Comparison of ENCODE assay signal across 23 mouse cellular contexts in the genomic region with DNA sequence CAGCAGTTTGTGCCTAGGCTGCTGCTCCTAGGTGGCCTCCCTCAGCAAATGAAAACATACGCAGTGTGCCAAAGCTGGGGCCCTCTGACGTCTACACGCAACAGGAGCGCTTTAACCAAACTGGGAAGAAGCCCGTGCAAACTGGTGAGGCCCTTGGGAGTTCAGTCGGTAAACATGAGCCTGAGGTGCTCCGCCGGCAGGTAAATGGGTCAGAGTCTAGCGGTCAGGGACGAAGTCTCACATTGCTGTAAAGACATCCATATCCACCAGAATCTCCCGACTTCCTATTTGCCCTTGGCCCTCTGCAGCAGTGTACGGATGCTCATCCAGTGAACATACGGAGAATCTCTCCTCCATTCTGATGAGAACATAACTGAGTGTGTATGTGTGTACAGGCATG. TPM values are rescaled to one million over a fixed set of nuclear protein-coding genes. Genes with fewer than 3 reads are reported as not detected.
DNase-seq lines count a peak whose midpoint lies in the region; ATAC-seq and TF ChIP-seq lines count a peak whose summit lies in the region.
"Had no signal": no experiment of that assay in that cellular context is flagged by ENCODE, and none has a peak within 500 bp of the region (broad histone marks: within the 10 kb centered on the region; RNA-seq: fewer than 3 reads in every experiment).

No protein-coding gene starts in this region.

- peak; percentile 21; the same call in 1 of the 2 replicates for ATAC-seq in intestine, embryonic 16.5 days
- ATAC-seq in intestine, embryonic 15.5 days = no peak
- ATAC-seq in liver, embryonic 12.5 days = no peak
- peak; percentile 22; the same call in 1 of the 2 replicates for ATAC-seq in liver, postnatal 0 days
- ATAC-seq in liver, embryonic 11.5 days (replicated peaks; ENCODE audit: low FRiP score) = no peak; the same call in 1 of the 2 replicates
- ATAC-seq: activated CD4-positive, CD25-positive, alpha-beta regulatory T cell, adult 4 months; CD4-positive, CD25-positive, alpha-beta regulatory T cell, adult 4 months; forebrain, embryonic 13.5 days; forebrain, embryonic 15.5 days; Patski had no signal

- no peak for TF ChIP-seq EP300 in liver, postnatal 0 days (IDR thresholded peaks at IDR 0.05; ENCODE audit: low read depth)

- H3K9me3 ChIP-seq in intestine, embryonic 16.5 days (ENCODE audit: control insufficient read depth, low read length) = no peaks in the 10 kb centered on the region
- H3K9me3 ChIP-seq in intestine, embryonic 15.5 days = no peaks in the 10 kb centered on the region
- H3K9me3 ChIP-seq in liver, embryonic 12.5 days (replicated peaks) = no peaks in the 10 kb centered on the region
- H3K9me3 ChIP-seq in liver, postnatal 0 days (ENCODE audit: low read length) = no peaks in the 10 kb centered on the region
- no peaks in the 10 kb centered on the region for H3K9me3 ChIP-seq in liver, embryonic 11.5 days (ENCODE audit: control insufficient read depth, low read length)
- H3K9me3 ChIP-seq: embryonic facial prominence, embryonic 10.5 days; embryonic facial prominence, embryonic 12.5 days; forebrain, embryonic 13.5 days; forebrain, embryonic 15.5 days had no signal

- WGBS in intestine, embryonic 16.5 days = 56% methylated on average over 13 of the region's 13 CpGs
- WGBS in intestine, embryonic 15.5 days = 52% methylated on average over 13 of the region's 13 CpGs
- 22% methylated on average over 13 of the region's 13 CpGs for WGBS in liver, adult 2 months
- WGBS in liver, embryonic 12.5 days (ENCODE audit: insufficient replicate concordance) = 64% methylated on average over 13 of the region's 13 CpGs
- 58% methylated on average over 13 of the region's 13 CpGs for WGBS in liver, postnatal 0 days (ENCODE audit: insufficient replicate concordance)
- 63% methylated on average over 13 of the region's 13 CpGs for WGBS in liver, embryonic 11.5 days

- no peak overlapping the region for H3K27ac ChIP-seq in intestine, embryonic 16.5 days (ENCODE audit: low read length)
- no peak overlapping the region for H3K27ac ChIP-seq in intestine, embryonic 15.5 days
- H3K27ac ChIP-seq in liver, adult 2 months (replicated peaks; ENCODE audit: insufficient read depth, low read depth, low read length) = no peak overlapping the region; the same call in 1 of the 2 replicates
- no peak overlapping the region for H3K27ac ChIP-seq in liver, embryonic 12.5 days
- no peak overlapping the region for H3K27ac ChIP-seq in liver, postnatal 0 days (ENCODE audit: low read depth)
- H3K27ac ChIP-seq in liver, embryonic 11.5 days (ENCODE audit: low read depth, low read length) = no peak overlapping the region
- H3K27ac ChIP-seq: embryonic facial prominence, embryonic 10.5 days; embryonic facial prominence, embryonic 12.5 days; forebrain, embryonic 13.5 days; forebrain, embryonic 15.5 days had no signal

- H3K4me2 ChIP-seq in intestine, embryonic 16.5 days (ENCODE audit: low read depth, low read length) = no peak overlapping the region
- no peak overlapping the region; the same call in 1 of the 2 replicates for H3K4me2 ChIP-seq in intestine, embryonic 15.5 days (replicated peaks)
- no peak overlapping the region for H3K4me2 ChIP-seq in liver, embryonic 12.5 days
- H3K4me2 ChIP-seq in liver, postnatal 0 days (ENCODE audit: low read depth, low read length) = no peak overlapping the region
- H3K4me2 ChIP-seq in liver, embryonic 11.5 days = no peak overlapping the region
- H3K4me2 ChIP-seq: embryonic facial prominence, embryonic 12.5 days; forebrain, embryonic 13.5 days; forebrain, embryonic 15.5 days had no signal

- H3K79me2 ChIP-seq in liver, adult 2 months (ENCODE audit: control insufficient read depth, insufficient read depth, low read length) = no peaks in the 10 kb centered on the region

- H3K4me1 ChIP-seq in intestine, embryonic 16.5 days (ENCODE audit: control insufficient read depth, insufficient read depth, low read length) = peaks cover 11% of the 10 kb centered on the region
- H3K4me1 ChIP-seq in intestine, embryonic 15.5 days (replicated peaks) = peaks cover 9% of the 10 kb centered on the region
- H3K4me1 ChIP-seq in liver, adult 2 months (ENCODE audit: control insufficient read depth, insufficient read depth, low read length) = peaks cover 20% of the 10 kb centered on the region
- peaks cover 17% of the 10 kb centered on the region for H3K4me1 ChIP-seq in liver, embryonic 12.5 days
- peaks cover 24% of the 10 kb centered on the region for H3K4me1 ChIP-seq in liver, postnatal 0 days (ENCODE audit: insufficient read depth)
- peaks cover 4% of the 10 kb centered on the region for H3K4me1 ChIP-seq in liver, embryonic 11.5 days (replicated peaks; ENCODE audit: control insufficient read depth, insufficient read depth, low read length)

- H3K27me3 ChIP-seq in intestine, embryonic 16.5 days (replicated peaks; ENCODE audit: control insufficient read depth, insufficient read depth, low read length) = peaks cover 13% of the 10 kb centered on the region
- H3K27me3 ChIP-seq in intestine, embryonic 15.5 days (replicated peaks) = peaks cover 9% of the 10 kb centered on the region
- no peaks in the 10 kb centered on the region for H3K27me3 ChIP-seq in liver, adult 2 months (ENCODE audit: control insufficient read depth, insufficient read depth, low read length)
- peaks cover 38% of the 10 kb centered on the region for H3K27me3 ChIP-seq in liver, embryonic 12.5 days (replicated peaks)
- peaks cover 19% of the 10 kb centered on the region for H3K27me3 ChIP-seq in liver, postnatal 0 days (ENCODE audit: insufficient read depth, low read length)
- peaks cover 24% of the 10 kb centered on the region for H3K27me3 ChIP-seq in liver, embryonic 11.5 days (replicated peaks; ENCODE audit: control insufficient read depth, insufficient read depth, low read length)

- peak; percentile 82 for DNase-seq in liver, adult 2 months (ENCODE audit: extremely low read depth, low read depth, low spot score)
- DNase-seq in liver, postnatal 0 days = no peak
- DNase-seq in liver, embryonic 11.5 days (ENCODE audit: low spot score) = no peak
- DNase-seq: adrenal gland, adult 8-10 months; adrenal gland, postnatal 14 days; adrenal gland, postnatal 36 days; B cell, adult 2 months; cerebellum, adult 11-12 months; cerebellum, adult 2 months; cerebellum, adult 9-10 months; cerebellum, postnatal 10 days; cerebellum, postnatal 25 days had no signal

- H3K4me3 ChIP-seq in intestine, embryonic 16.5 days (ENCODE audit: low read length) = no peak overlapping the region
- H3K4me3 ChIP-seq in intestine, embryonic 15.5 days (replicated peaks) = no peak overlapping the region
- H3K4me3 ChIP-seq in liver, adult 2 months (ENCODE audit: insufficient read depth, low read depth, low read length) = no peak overlapping the region
- no peak overlapping the region for H3K4me3 ChIP-seq in liver, embryonic 12.5 days
- H3K4me3 ChIP-seq in liver, postnatal 0 days (ENCODE audit: low read depth, low read length) = no peak overlapping the region
- H3K4me3 ChIP-seq in liver, embryonic 11.5 days (ENCODE audit: low read depth, low read length) = no peak overlapping the region
- H3K4me3 ChIP-seq: embryonic facial prominence, embryonic 10.5 days; embryonic facial prominence, embryonic 12.5 days; forebrain, embryonic 13.5 days; forebrain, embryonic 15.5 days had no signal

- no peaks in the 10 kb centered on the region for H3K36me3 ChIP-seq in intestine, embryonic 16.5 days (ENCODE audit: control insufficient read depth, insufficient read depth, low read length)
- H3K36me3 ChIP-seq in intestine, embryonic 15.5 days = no peaks in the 10 kb centered on the region
- no peaks in the 10 kb centered on the region for H3K36me3 ChIP-seq in liver, adult 2 months (ENCODE audit: control insufficient read depth, insufficient read depth, low read length)
- no peaks in the 10 kb centered on the region for H3K36me3 ChIP-seq in liver, embryonic 12.5 days
- H3K36me3 ChIP-seq in liver, postnatal 0 days (replicated peaks; ENCODE audit: insufficient read depth, low read length) = no peaks in the 10 kb centered on the region
- H3K36me3 ChIP-seq in liver, embryonic 11.5 days (ENCODE audit: control insufficient read depth, insufficient read depth, low read length) = no peaks in the 10 kb centered on the region
- H3K36me3 ChIP-seq: embryonic facial prominence, embryonic 12.5 days; forebrain, embryonic 15.5 days; G1E had no signal

- no peak for TF ChIP-seq CTCF in liver, adult 2 months (IDR thresholded peaks at IDR 0.05; ENCODE audit: low read depth, low read length)
- no peak for TF ChIP-seq CTCF in liver, postnatal 0 days (IDR thresholded peaks at IDR 0.05; ENCODE audit: low read depth)

- H3K9ac ChIP-seq in intestine, embryonic 16.5 days (ENCODE audit: low read depth, low read length) = no peak overlapping the region
- H3K9ac ChIP-seq in intestine, embryonic 15.5 days = no peak overlapping the region
- H3K9ac ChIP-seq in liver, adult 2 months (ENCODE audit: low read depth, low read length) = no peak overlapping the region
- H3K9ac ChIP-seq in liver, embryonic 12.5 days = no peak overlapping the region
- no peak overlapping the region for H3K9ac ChIP-seq in liver, postnatal 0 days (replicated peaks)
- no peak overlapping the region for H3K9ac ChIP-seq in liver, embryonic 11.5 days (ENCODE audit: low read depth, low read length)
- H3K9ac ChIP-seq: embryonic facial prominence, embryonic 12.5 days; forebrain, embryonic 13.5 days; forebrain, embryonic 15.5 days had no signal

- no peak for TF ChIP-seq POLR2A in liver, adult 2 months (IDR thresholded peaks at IDR 0.05; ENCODE audit: extremely low read depth, insufficient read depth, low read length)

RNA-seq across cellular contexts. Expression of a gene that starts 5.0 kb away (rescaled TPM):
- polyA plus RNA-seq in intestine, embryonic 16.5 days (2015; fragmentation: Nextera tagmentation; extraction: Ambion mirVana) = 2.8 and 2.9 TPM in 2 replicates
- polyA plus RNA-seq in intestine, embryonic 15.5 days (2015; fragmentation: Nextera tagmentation; extraction: Ambion mirVana) = 3.9 and 4.3 TPM in 2 replicates
- total RNA-seq in liver, adult 2 months (2014; rRNA removed) = 2.8 and 5.4 TPM in 2 replicates
- polyA plus RNA-seq in liver, adult 2 months (2012; rRNA removed) = 17.4 and 40.4 TPM in 2 replicates
- 2.9 and 3.2 TPM in 2 replicates for polyA plus RNA-seq in liver, embryonic 12.5 days (2016; fragmentation: Nextera tagmentation; extraction: Ambion mirVana)
- polyA plus RNA-seq in liver, postnatal 0 days (2015; fragmentation: Nextera tagmentation; extraction: Ambion mirVana) = 3.7 and 5.6 TPM in 2 replicates
- polyA plus RNA-seq in liver, embryonic 11.5 days (2014; fragmentation: Nextera tagmentation; extraction: Ambion mirVana) = 3.6 and 3.8 TPM in 2 replicates
- total RNA-seq: G1E had no signal
- polyA plus RNA-seq: G1E had no signal

RNA-seq across cellular contexts. Expression of a gene that starts 24.7 kb away (rescaled TPM):
- polyA plus RNA-seq in intestine, embryonic 16.5 days (2015; fragmentation: Nextera tagmentation; extraction: Ambion mirVana) = 15.2 and 17.1 TPM in 2 replicates
- polyA plus RNA-seq in intestine, embryonic 15.5 days (2015; fragmentation: Nextera tagmentation; extraction: Ambion mirVana) = 19.7 and 20.9 TPM in 2 replicates
- total RNA-seq in liver, adult 2 months (2014; rRNA removed) = 1.7 and 2.6 TPM in 2 replicates
- polyA plus RNA-seq in liver, adult 2 months (2012; rRNA removed) = 4.2 and 6.8 TPM in 2 replicates
- polyA plus RNA-seq in liver, embryonic 12.5 days (2016; fragmentation: Nextera tagmentation; extraction: Ambion mirVana) = 13.3 TPM in 2 replicates
- polyA plus RNA-seq in liver, postnatal 0 days (2015; fragmentation: Nextera tagmentation; extraction: Ambion mirVana) = 4.5 and 5.2 TPM in 2 replicates
- 17.9 and 23.3 TPM in 2 replicates for polyA plus RNA-seq in liver, embryonic 11.5 days (2014; fragmentation: Nextera tagmentation; extraction: Ambion mirVana)

RNA-seq across cellular contexts. Expression of a gene that starts 24.9 kb away (rescaled TPM):
- polyA plus RNA-seq in intestine, embryonic 16.5 days (2015; fragmentation: Nextera tagmentation; extraction: Ambion mirVana) = 34.7 and 35.0 TPM in 2 replicates
- polyA plus RNA-seq in intestine, embryonic 15.5 days (2015; fragmentation: Nextera tagmentation; extraction: Ambion mirVana) = 42.7 and 42.8 TPM in 2 replicates
- total RNA-seq in liver, adult 2 months (2014; rRNA removed) = 24.8 and 26.3 TPM in 2 replicates
- polyA plus RNA-seq in liver, adult 2 months (2012; rRNA removed) = 11.8 and 12.3 TPM in 2 replicates
- 32.4 and 35.4 TPM in 2 replicates for polyA plus RNA-seq in liver, embryonic 12.5 days (2016; fragmentation: Nextera tagmentation; extraction: Ambion mirVana)
- polyA plus RNA-seq in liver, postnatal 0 days (2015; fragmentation: Nextera tagmentation; extraction: Ambion mirVana) = 11.5 and 14.0 TPM in 2 replicates
- 49.8 and 51.9 TPM in 2 replicates for polyA plus RNA-seq in liver, embryonic 11.5 days (2014; fragmentation: Nextera tagmentation; extraction: Ambion mirVana)

RNA-seq across cellular contexts. Expression of a gene that starts 46.2 kb away (rescaled TPM):
- polyA plus RNA-seq in intestine, embryonic 16.5 days (2015; fragmentation: Nextera tagmentation; extraction: Ambion mirVana) = 0.32 and 0.38 TPM in 2 replicates
- polyA plus RNA-seq in intestine, embryonic 15.5 days (2015; fragmentation: Nextera tagmentation; extraction: Ambion mirVana) = 0.57 and 0.64 TPM in 2 replicates
- not detected in 2 replicates for total RNA-seq in liver, adult 2 months (2014; rRNA removed)
- polyA plus RNA-seq in liver, adult 2 months (2012; rRNA removed) = not detected in 2 replicates
- polyA plus RNA-seq in liver, embryonic 12.5 days (2016; fragmentation: Nextera tagmentation; extraction: Ambion mirVana) = 0.01 and 0.05 TPM in 2 replicates
- 0.05 and 0.06 TPM in 2 replicates for polyA plus RNA-seq in liver, postnatal 0 days (2015; fragmentation: Nextera tagmentation; extraction: Ambion mirVana)
- 0.05 TPM in 1 of 2 replicates, not detected in the other for polyA plus RNA-seq in liver, embryonic 11.5 days (2014; fragmentation: Nextera tagmentation; extraction: Ambion mirVana)
- polyA plus RNA-seq: activated CD4-positive, CD25-positive, alpha-beta regulatory T cell, adult 4 months; CD4-positive, CD25-positive, alpha-beta regulatory T cell, adult 4 months; G1E had no signal

Comparison
In these comparisons a context has a peak if more than half of its experiments do, and no peak if none do; other contexts are left out.
1. ATAC-seq: peak in intestine, embryonic 16.5 days (single experiment) and liver, postnatal 0 days (single experiment); none in intestine, embryonic 15.5 days (single experiment), liver, embryonic 12.5 days (single experiment) and liver, embryonic 11.5 days (single experiment).